Mouse (Mus musculus) liver, adult 2 months (tissue): ENCODE measurements around the gene Pars2.

Source experiments
- CTCF ChIP-seq: fragments of 200-500 bp; IDR thresholded peaks from 2 replicates; pipeline ENCODE4 v1.5.1; 2011; ENCODE audit warnings: low read depth, low read length, control low read depth
- POLR2A ChIP-seq: fragments of 200-500 bp; IDR thresholded peaks from 2 replicates; pipeline ENCODE4 v1.6.1; 2011; ENCODE audit warnings: low read length, control low read depth; ENCODE audit not compliant: insufficient read depth; ENCODE audit errors: extremely low read depth

DNA sequence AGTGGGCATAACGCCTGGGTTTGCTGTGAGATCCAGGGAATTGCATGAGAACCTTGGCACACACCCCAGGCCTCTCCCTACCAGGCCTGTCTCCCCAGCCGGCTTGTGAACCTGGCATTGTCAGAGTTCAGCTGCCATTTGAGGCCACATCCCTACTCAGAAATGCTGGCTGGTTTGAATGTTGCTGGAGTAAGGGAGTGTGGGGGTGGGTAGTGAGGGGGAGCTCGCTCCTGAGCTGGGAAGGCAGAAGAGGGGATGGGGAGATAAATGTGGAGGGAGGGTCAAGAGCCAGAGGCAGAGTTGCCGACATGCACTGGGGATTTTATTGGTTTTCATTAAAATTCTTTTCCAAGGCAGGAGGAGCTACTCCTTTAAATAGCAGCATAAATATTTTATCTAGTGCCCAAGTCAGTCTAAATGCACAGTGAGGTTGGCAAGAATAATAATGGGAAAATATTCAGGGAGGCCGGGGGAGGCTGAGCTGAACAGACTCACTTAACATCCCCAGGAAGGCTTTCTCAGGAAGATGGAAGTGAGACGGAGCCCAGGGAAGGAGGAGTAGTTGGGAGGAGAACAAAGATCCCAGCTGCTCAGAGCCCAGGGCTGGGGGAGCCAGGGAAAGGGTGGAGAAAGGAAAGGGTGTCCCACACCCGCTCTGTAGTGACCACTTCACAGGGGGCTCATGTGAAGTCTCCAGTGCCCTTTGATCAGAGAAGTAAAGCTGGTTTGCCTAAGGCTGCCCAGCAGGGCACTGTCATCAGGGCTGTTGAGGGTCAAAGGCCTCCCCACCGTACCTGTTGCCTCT lies 17.4 kb upstream of the Pars2 start:
- TF ChIP-seq CTCF: no peak
- no peak for TF ChIP-seq POLR2A
